Mouse (Mus musculus) stomach, embryonic 15.5 days (tissue): Measurements from ENCODE around the gene Ush1g. TPM values are rescaled to one million over a fixed set of nuclear protein-coding genes. Genes with fewer than 3 reads are reported as not detected.
A peak's percentile ranks its signal among the peaks of the same experiment; 100 is the strongest.

ENCODE experiments used
- ATAC-seq: fragments of 200-750 bp; cut with Nextera tagmentation; 2 replicates; pipeline ENCODE4 v1.8.0; 2017; ENCODE audit warnings: low read depth, moderate number of reproducible peaks, moderate TSS enrichment; ENCODE audit not compliant: insufficient read depth, low FRiP score
- H3K27ac ChIP-seq: fragments of 300-500 bp; sonication (generic); 2 replicates; pipeline ENCODE4 v1.5.1; 2015; ENCODE audit warnings: mild to moderate bottlenecking, inconsistent platforms
- H3K27me3 ChIP-seq: fragments of 300-500 bp; sonication (generic); replicated peaks from 2 replicates; pipeline ENCODE4 v1.6.1; 2015; ENCODE audit warnings: inconsistent platforms
- H3K36me3 ChIP-seq: fragments of 300-500 bp; sonication (generic); 2 replicates; pipeline ENCODE4 v1.6.1; 2015; ENCODE audit warnings: inconsistent platforms
- H3K4me1 ChIP-seq: fragments of 300-500 bp; sonication (generic); 2 replicates; pipeline ENCODE4 v1.6.1; 2015; ENCODE audit warnings: inconsistent platforms
- H3K4me2 ChIP-seq: fragments of 300-500 bp; sonication (generic); 2 replicates; pipeline ENCODE4 v1.6.1; 2015; ENCODE audit warnings: mild to moderate bottlenecking, inconsistent platforms
- H3K4me3 ChIP-seq: fragments of 300-500 bp; sonication (generic); replicated peaks from 2 replicates; pipeline ENCODE4 v1.5.1; 2015; ENCODE audit warnings: inconsistent platforms
- H3K9ac ChIP-seq: fragments of 300-500 bp; sonication (generic); 2 replicates; pipeline ENCODE4 v1.6.1; 2015; ENCODE audit warnings: inconsistent platforms
- H3K9me3 ChIP-seq: fragments of 300-500 bp; sonication (generic); 2 replicates; pipeline ENCODE4 v1.6.1; 2016; ENCODE audit warnings: inconsistent platforms
- WGBS: fragments of 180-500 bp; shearing (Covaris S2); methylation state at CpG from one replicate; pipeline ENCODE4 v1.1.7; 2015; 5-methylcytosine and 5-hydroxymethylcytosine counted together
- polyA plus RNA-seq: library from polyadenylated mRNA; unstranded; fragments of >200 nt; fragmentation: Nextera tagmentation; extraction: Ambion mirVana; gene quantifications from 2 replicates; pipeline ENCODE4 v1.2.1, GENCODE M21; 2015

The Ush1g gene
- polyA plus RNA-seq, 1 experiment from 2014 or later = 0.35 TPM

- WGBS = 87% methylated on average over 5 of the region's 5 CpGs
- no peaks in the 10 kb centered on the region for H3K4me1 ChIP-seq
- H3K9me3 ChIP-seq = no peaks in the 10 kb centered on the region
- H3K27me3 ChIP-seq = peaks cover 5% of the 10 kb centered on the region; the same call in 1 of the 2 replicates
- H3K4me3 ChIP-seq = no peak overlapping the region
- no peak overlapping the region for H3K9ac ChIP-seq
- 0 out of 2 replicates have a peak, but pooled peaks cover 4% of the 10 kb centered on the region for H3K36me3 ChIP-seq
- H3K4me2 ChIP-seq = no peak overlapping the region
- no peak overlapping the region for H3K27ac ChIP-seq
- no peak for ATAC-seq
These were observed 31.5 kb upstream of the Ush1g start for GRCm38 (mm10) chr11:115353375-115353774.

GRCm38 (mm10) chr11:115349976-115350375, 28.1 kb upstream of the Ush1g start:
- Histone ChIP-seq H3K4me2 (no peak overlapping the region), H3K4me1 (peaks cover 22% of the 10 kb centered on the region), H3K27me3 (peaks cover 7% of the 10 kb centered on the region), H3K9me3 (no peaks in the 10 kb centered on the region), H3K9ac (no peak overlapping the region), H3K4me3 (no peak overlapping the region), H3K27ac (no peak overlapping the region), H3K36me3 (0 out of 2 replicates have a peak, but pooled peaks cover 4% of the 10 kb centered on the region)
- ATAC-seq = no peak
- 27% methylated on average over 4 of the region's 4 CpGs for WGBS

- Histone ChIP-seq H3K36me3 (0 out of 2 replicates have a peak, but pooled peaks cover 4% of the 10 kb centered on the region), H3K27me3 (peaks cover 8% of the 10 kb centered on the region), H3K4me1 (peaks cover 23% of the 10 kb centered on the region), H3K27ac (no peak overlapping the region), H3K9ac (no peak overlapping the region), H3K4me3 (no peak overlapping the region), H3K9me3 (no peaks in the 10 kb centered on the region), H3K4me2 (no peak overlapping the region)
- WGBS = 37% methylated on average over 17 of the region's 17 CpGs
- no peak for ATAC-seq
These were observed 26.9 kb upstream of the Ush1g start for GRCm38 (mm10) chr11:115348681-115349248.

GRCm38 (mm10) chr11:115345515-115345914, 23.7 kb upstream of the Ush1g start:
- ATAC-seq = no peak
- no peaks in the 10 kb centered on the region for H3K36me3 ChIP-seq
- H3K4me1 ChIP-seq = peaks cover 23% of the 10 kb centered on the region
- H3K9ac ChIP-seq = no peak overlapping the region
- 18% methylated on average over 7 of the region's 7 CpGs for WGBS
- H3K27ac ChIP-seq = no peak overlapping the region
- H3K27me3 ChIP-seq = peaks cover 8% of the 10 kb centered on the region; the same call in 1 of the 2 replicates
- H3K9me3 ChIP-seq = no peaks in the 10 kb centered on the region
- H3K4me2 ChIP-seq = no peak overlapping the region
- no peak overlapping the region for H3K4me3 ChIP-seq

- Histone ChIP-seq H3K4me3 (no peak overlapping the region), H3K27me3 (peaks cover 8% of the 10 kb centered on the region; the same call in 1 of the 2 replicates), H3K27ac (no peak overlapping the region), H3K9me3 (no peaks in the 10 kb centered on the region), H3K9ac (no peak overlapping the region), H3K4me1 (peaks cover 23% of the 10 kb centered on the region), H3K4me2 (no peak overlapping the region), H3K36me3 (no peaks in the 10 kb centered on the region)
- 19% methylated on average over 12 of the region's 12 CpGs for WGBS
- no peak for ATAC-seq
These were observed 23.1 kb upstream of the Ush1g start for GRCm38 (mm10) chr11:115344967-115345366.

GRCm38 (mm10) chr11:115341866-115342265, 20.0 kb upstream of the Ush1g start:
- 58% methylated on average over 6 of the region's 6 CpGs for WGBS
- H3K4me2 ChIP-seq = no peak overlapping the region
- no peak for ATAC-seq
- peaks cover 18% of the 10 kb centered on the region for H3K4me1 ChIP-seq
- H3K4me3 ChIP-seq = no peak overlapping the region
- peaks cover 13% of the 10 kb centered on the region; the same call in 1 of the 2 replicates for H3K27me3 ChIP-seq
- no peaks in the 10 kb centered on the region for H3K9me3 ChIP-seq
- no peak overlapping the region for H3K9ac ChIP-seq
- H3K27ac ChIP-seq = no peak overlapping the region
- H3K36me3 ChIP-seq = no peaks in the 10 kb centered on the region

DNA sequence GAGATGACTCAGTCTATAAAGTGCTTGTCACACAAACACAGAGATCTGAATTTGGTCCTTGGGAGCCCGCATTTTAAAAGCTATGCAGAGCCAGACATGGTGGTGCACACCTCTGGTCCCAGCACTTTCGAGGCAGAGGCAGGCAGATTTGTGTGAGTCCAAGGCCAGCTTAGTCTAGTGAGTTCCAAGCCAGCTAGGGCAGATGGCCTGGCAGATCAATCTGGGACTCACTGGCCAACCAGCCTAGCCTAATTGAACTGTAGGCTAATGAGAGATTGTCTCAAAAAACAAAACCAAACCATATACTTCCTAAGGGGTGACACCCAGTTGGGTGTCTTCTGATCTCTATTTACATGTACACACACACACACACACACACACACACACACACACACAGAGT, 19.4 kb upstream of the Ush1g start:
- no peak overlapping the region for H3K4me2 ChIP-seq
- no peak overlapping the region for H3K27ac ChIP-seq
- peaks cover 14% of the 10 kb centered on the region for H3K27me3 ChIP-seq
- peaks cover 12% of the 10 kb centered on the region for H3K4me1 ChIP-seq
- WGBS = 57% methylated on average over 2 of the region's 2 CpGs
- H3K4me3 ChIP-seq = no peak overlapping the region
- no peak overlapping the region for H3K9ac ChIP-seq
- H3K36me3 ChIP-seq = no peaks in the 10 kb centered on the region
- no peak for ATAC-seq
- no peaks in the 10 kb centered on the region for H3K9me3 ChIP-seq

- no peak overlapping the region for H3K4me2 ChIP-seq
- no peak overlapping the region for H3K9ac ChIP-seq
- no peaks in the 10 kb centered on the region for H3K9me3 ChIP-seq
- 71% methylated on average over 1 of the region's 1 CpGs for WGBS
- no peak overlapping the region for H3K4me3 ChIP-seq
- peaks cover 12% of the 10 kb centered on the region for H3K4me1 ChIP-seq
- H3K27me3 ChIP-seq = peaks cover 43% of the 10 kb centered on the region
- no peak overlapping the region for H3K27ac ChIP-seq
- no peaks in the 10 kb centered on the region for H3K36me3 ChIP-seq
- ATAC-seq = no peak
These were observed 16.0 kb upstream of the Ush1g start for GRCm38 (mm10) chr11:115337826-115338225.

GRCm38 (mm10) chr11:115337350-115337749, 15.5 kb upstream of the Ush1g start:
- Histone ChIP-seq H3K9me3 (no peaks in the 10 kb centered on the region), H3K4me1 (peaks cover 12% of the 10 kb centered on the region), H3K27me3 (peaks cover 44% of the 10 kb centered on the region), H3K27ac (no peak overlapping the region), H3K36me3 (no peaks in the 10 kb centered on the region), H3K4me2 (no peak overlapping the region), H3K4me3 (no peak overlapping the region), H3K9ac (no peak overlapping the region)
- 51% methylated on average over 3 of the region's 3 CpGs for WGBS
- ATAC-seq = no peak

- ATAC-seq = no peak
- Histone ChIP-seq H3K9me3 (no peaks in the 10 kb centered on the region), H3K9ac (no peak overlapping the region), H3K27ac (no peak overlapping the region), H3K4me1 (peaks cover 12% of the 10 kb centered on the region), H3K27me3 (peaks cover 51% of the 10 kb centered on the region), H3K36me3 (no peaks in the 10 kb centered on the region), H3K4me2 (no peak overlapping the region), H3K4me3 (no peak overlapping the region)
- 15% methylated on average over 6 of the region's 6 CpGs for WGBS
These were observed 14.3 kb upstream of the Ush1g start for GRCm38 (mm10) chr11:115336115-115336514.

- Histone ChIP-seq H3K9ac (no peak overlapping the region), H3K36me3 (no peaks in the 10 kb centered on the region), H3K27ac (no peak overlapping the region), H3K4me2 (peak overlapping the region; percentile 49), H3K4me3 (0 out of 2 replicates have a peak overlapping the region, but pooled peaks have one; percentile 3), H3K27me3 (peaks cover 53% of the 10 kb centered on the region), H3K9me3 (no peaks in the 10 kb centered on the region), H3K4me1 (peaks cover 12% of the 10 kb centered on the region)
- 50% methylated on average over 12 of the region's 12 CpGs for WGBS
- no peak for ATAC-seq
These were observed 13.4 kb upstream of the Ush1g start for GRCm38 (mm10) chr11:115335223-115335622.

- Histone ChIP-seq H3K4me1 (peaks cover 12% of the 10 kb centered on the region), H3K4me2 (peak within 1 kb of the TSS; percentile 49), H3K4me3 (peak within 1 kb of the TSS; percentile 19; the same call in 1 of the 2 replicates), H3K27ac (no peak within 1 kb of the TSS), H3K9me3 (no peaks in the 10 kb centered on the region), H3K9ac (no peak within 1 kb of the TSS), H3K36me3 (no peaks in the 10 kb centered on the region), H3K27me3 (peaks cover 53% of the 10 kb centered on the region)
- WGBS = 4% methylated on average over 29 of the region's 29 CpGs
- no peak for ATAC-seq
These were observed 12.7 kb upstream of the Ush1g start, which contains the start of gene Otop3 for GRCm38 (mm10) chr11:115334531-115334930. Gene Otop3, plus strand, starts transcription at chr11:115334731.
